Mouse (Mus musculus) lung, postnatal 25 days (tissue): ENCODE data around the gene Gm17387.

Source experiments
- DNase-seq: peaks from one replicate; pipeline ENCODE4 v3.0.0; 2022; ENCODE audit warnings: low spot score

Gene Gm17387

GRCm38 (mm10) chr7:141047581-141048225 lies 18.8 kb downstream of the Gm17387 start:
- peak; percentile 91 for DNase-seq

DNA sequence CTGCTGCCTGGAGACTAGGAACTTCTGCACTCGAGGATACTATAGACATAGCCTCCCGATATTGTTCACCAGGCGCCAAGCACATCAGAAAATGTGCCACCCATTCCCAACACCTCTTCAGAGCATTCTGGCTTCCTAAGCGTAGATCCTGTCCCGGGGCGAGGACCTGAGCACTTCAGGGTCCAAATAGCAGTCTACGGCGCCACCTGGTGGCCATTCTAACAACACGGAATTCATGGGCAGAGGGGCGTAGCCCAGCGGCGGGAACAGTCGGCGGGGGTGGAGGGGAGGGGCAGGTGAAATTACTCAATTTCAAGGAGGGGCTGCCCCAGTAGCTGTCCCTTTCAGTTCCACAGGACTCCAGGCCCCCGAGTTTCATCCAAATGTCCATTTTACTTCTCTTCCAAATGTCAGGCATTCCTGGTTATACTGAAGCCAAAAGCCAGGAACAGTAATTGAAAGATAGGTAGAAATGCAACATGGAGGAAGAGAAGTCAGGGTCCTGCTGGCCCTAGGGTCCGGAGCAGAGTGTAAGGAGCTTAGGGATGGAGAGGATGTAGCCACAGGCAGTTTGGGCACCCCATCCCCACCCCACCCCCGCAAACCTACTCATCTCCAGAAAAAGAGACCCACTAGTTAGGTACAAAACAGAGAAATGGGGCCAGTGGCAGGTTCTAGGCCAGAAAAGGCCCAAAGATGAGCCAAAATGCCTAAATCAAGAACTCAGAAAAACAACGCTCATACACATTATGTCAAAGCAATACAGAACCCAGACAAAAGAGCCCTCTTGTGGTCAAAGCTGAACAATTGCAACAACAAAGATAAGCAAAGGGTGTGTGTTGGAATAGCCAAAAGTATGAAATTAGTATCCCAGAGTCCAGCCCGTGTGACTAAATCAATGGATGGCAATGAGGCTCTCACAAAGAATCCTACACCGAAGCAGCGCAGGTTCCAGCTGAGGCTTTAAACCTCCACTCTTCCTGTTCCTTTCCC lies 19.6 kb downstream of the Gm17387 start:
- DNase-seq = peak; percentile 94

DNA sequence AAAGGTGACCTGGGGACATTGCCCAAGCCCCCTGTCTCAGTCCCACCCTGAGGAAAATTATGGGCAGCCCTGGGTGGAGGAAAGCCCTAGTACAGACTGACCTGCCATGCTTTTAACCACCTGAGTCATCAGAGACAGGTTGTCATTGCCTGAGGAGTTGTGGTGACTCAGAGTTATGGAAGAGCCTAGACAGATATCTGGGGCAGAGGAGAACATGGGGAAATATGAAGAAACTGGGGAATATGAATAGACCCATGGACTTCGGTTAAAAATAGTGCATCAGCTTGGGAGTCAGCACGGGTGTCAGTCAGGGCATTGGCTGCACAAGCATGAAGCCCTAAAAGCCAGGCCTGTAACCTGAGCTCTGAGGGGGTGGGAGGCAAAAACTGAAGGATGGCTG lies 20.4 kb downstream of the Gm17387 start:
- DNase-seq = no peak

DNA sequence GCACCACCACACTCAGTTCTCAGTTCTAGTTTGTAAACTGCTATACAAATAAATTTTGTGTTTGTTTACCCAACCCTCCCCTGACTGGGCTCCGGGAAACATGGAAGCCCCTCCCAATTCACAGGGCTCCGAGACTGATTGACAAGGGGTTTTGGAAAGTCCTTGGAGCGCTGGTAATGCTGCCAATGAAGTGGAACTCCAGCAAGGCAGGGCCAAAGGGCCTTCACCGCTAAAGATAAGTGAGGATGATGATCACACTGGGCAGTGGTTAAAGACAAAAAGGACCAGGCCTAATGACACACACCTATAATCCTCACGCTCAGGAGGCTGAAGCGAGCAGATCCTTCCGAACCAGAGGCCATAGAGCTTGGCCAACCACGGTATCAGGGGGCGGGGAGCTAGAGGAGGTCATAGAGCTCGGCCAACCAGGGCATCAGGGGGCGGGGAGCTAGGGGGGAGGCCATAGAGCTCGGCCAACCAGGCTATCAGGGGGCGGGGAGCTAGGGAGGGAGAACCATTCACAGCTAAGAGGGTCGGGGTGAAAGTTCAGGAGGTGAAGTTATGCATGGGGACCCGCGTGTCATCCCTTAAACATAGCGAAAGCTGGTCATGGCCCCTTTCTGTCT lies 22.2 kb downstream of the Gm17387 start:
- DNase-seq = no peak

GRCm38 (mm10) chr7:141052016-141052415 lies 23.1 kb downstream of the Gm17387 start:
- DNase-seq = no peak

DNA sequence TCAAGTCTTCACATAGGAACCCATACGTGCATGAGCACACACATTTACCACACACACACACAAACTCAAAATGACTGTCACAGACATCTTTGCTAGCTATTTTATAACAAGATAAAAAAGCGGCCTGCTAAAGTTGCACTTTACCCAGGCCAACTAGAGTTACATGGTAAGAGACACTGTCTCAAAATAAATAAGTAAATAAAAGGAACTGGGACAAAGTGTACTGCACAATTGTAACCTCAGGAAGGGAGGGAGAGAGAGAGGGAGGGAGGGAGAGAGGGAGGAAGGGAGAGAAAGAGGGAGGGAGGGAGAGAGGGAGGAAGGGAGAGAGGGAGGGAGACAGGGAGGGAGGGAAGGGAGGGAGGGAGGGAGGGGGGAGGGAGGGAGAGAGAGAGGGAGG lies 23.5 kb downstream of the Gm17387 start:
- no peak for DNase-seq

DNA sequence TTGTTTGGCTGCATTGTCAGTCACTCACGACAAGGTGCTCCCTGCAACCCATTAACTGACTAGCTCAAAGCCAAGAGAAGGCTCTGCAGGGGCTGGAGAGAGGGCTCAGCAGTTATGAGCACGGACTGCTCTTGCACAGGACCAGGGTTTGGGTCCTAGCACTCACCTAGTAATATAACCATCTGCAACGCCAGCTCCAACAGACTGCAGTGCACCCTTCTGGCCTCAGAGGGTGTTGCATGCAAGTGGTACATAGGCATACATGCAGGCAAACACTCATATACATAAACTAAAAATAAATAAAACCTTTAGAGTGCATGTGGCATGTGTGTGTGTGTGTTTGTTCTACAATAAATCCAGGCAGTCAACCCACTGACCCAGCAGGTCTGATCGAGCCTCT lies 26.9 kb downstream of the Gm17387 start:
- no peak for DNase-seq

DNA sequence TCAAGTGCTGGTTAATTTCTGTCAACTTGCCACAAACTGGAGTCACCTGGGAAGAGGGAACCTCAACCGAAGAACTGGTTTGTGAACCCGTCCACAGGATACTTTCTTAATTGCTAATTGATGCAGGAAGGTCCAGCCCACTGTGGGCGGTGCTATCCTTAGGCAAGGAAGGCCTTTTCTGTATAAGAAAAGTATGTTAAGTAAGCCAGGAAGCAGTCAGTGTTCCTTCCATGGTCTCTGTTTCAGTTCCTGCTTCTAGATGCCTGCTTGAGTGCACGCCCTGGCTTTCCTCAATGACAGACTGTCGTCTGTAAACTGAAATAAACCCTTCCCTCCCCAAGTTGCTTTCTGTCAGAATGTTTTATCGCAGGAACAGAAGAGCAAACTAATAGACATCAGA lies 28.0 kb downstream of the Gm17387 start:
- no peak for DNase-seq

- no peak for DNase-seq
Measured at GRCm38 (mm10) chr7:141057541-141057940, 28.6 kb downstream of the Gm17387 start.

GRCm38 (mm10) chr7:141058601-141059341 lies 29.8 kb downstream of the Gm17387 start:
- no peak for DNase-seq

DNA sequence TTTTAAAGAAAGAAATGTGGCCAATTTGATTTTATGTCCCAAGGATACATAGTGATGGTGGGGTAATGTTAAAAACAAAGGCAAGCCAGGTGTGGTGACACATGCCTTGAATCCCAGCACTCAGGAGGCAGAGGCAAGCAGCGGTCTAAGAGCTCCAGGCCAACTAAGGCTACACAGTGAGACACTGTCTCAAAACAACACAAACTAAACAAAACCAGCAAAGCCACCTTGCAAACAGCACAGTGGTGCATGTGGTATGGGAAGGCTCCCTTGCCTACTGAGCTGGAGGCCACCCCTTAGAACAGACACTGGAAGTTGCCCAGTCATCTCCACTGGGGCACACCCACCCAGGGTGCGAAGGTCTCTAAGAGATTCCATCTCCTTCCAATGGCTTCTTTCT lies 31.0 kb downstream of the Gm17387 start:
- no peak for DNase-seq

GRCm38 (mm10) chr7:141060426-141061242 lies 31.7 kb downstream of the Gm17387 start, which contains the start of gene B4galnt4:
TSS of gene B4galnt4 (plus strand) at chr7:141061104.
- peak; percentile 52 for DNase-seq

DNA sequence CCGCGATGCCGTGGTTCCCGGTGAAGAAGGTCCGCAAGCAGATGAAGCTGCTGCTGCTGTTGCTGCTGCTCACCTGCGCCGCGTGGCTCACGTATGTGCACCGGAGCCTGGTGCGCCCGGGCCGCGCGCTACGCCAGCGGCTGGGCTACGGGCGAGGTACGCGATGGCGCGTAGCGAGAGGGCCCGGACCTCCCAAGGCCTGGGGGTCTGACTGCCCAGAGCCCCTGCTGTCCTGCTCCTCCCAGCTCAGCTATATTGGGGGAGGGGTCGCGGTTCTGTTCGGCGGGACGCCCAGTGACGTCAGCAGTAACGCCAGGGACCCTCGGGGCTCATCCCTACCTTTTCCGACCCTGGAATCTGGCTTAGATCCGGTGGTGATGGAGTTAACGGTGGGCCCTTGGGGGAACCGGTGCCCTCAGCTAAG lies 32.4 kb downstream of the Gm17387 start:
- DNase-seq = no peak

- no peak for DNase-seq
Measured at GRCm38 (mm10) chr7:141062525-141062924, 33.6 kb downstream of the Gm17387 start.

GRCm38 (mm10) chr7:141063353-141063752 lies 34.4 kb downstream of the Gm17387 start:
- DNase-seq = no peak

- DNase-seq = no peak
Measured at GRCm38 (mm10) chr7:141064175-141064574, 35.2 kb downstream of the Gm17387 start.

DNA sequence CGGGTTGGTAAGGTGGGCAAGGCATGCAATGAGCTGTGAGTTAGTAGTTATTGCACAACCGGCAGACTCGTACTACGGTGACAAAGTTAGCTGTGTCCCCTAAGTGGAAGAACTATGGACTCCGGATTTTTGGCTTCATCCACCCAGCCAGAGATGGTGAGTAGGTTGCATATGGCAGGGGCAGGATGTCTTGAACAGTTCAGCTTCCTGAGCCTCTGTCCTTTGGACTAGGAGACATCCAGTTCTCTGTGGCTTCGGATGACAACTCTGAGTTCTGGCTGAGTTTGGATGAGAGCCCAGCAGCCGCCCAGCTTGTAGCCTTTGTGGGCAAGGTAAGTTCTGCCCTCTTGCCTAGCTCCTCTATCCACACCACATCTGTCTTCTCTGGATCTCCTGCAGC lies 35.6 kb downstream of the Gm17387 start:
- DNase-seq = no peak

DNA sequence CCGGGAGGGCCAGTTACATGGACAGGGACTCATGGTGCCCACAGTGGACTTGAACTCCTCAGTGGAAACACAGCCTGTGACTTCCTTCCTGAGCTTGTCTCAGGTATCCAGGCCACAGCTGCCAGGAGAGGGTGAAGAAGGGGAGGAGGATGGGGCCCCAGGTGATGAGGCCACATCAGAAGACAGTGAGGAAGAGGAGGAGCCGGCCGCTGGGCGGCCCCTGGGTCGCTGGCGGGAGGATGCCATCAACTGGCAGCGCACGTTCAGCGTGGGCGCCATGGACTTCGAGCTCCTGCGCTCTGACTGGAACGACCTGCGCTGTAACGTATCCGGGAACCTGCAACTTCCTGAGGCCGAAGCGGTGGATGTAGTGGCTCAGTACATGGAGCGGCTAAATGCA lies 39.4 kb downstream of the Gm17387 start:
- DNase-seq = no peak

GRCm38 (mm10) chr7:141070058-141070862 lies 41.3 kb downstream of the Gm17387 start:
- DNase-seq = peak; percentile 78
